Mouse (Mus musculus) thymus, postnatal 0 days (tissue): ENCODE results near the gene Apol7a. TPM values are rescaled to one million over a fixed set of nuclear protein-coding genes. Genes with fewer than 3 reads are reported as not detected.

Experiments used
- DNase-seq: peaks from one replicate; pipeline ENCODE4 v3.0.0-alpha.2; 2015; ENCODE audit warnings: low spot score
- polyA plus RNA-seq: library from polyadenylated mRNA; unstranded; fragments of >200 nt; fragmentation: Nextera tagmentation; extraction: Ambion mirVana; gene quantifications from 2 replicates; pipeline ENCODE4 v1.2.1, GENCODE M21; 2015

Gene Apol7a
- polyA plus RNA-seq, 1 experiment from 2014 or later: not detected

- DNase-seq: no peak
Measured at GRCm38 (mm10) chr15:77376920-77377319, 22.0 kb downstream of the Apol7a start.

- DNase-seq: no peak
Measured at GRCm38 (mm10) chr15:77370588-77370987, 28.3 kb downstream of the Apol7a start.

DNA sequence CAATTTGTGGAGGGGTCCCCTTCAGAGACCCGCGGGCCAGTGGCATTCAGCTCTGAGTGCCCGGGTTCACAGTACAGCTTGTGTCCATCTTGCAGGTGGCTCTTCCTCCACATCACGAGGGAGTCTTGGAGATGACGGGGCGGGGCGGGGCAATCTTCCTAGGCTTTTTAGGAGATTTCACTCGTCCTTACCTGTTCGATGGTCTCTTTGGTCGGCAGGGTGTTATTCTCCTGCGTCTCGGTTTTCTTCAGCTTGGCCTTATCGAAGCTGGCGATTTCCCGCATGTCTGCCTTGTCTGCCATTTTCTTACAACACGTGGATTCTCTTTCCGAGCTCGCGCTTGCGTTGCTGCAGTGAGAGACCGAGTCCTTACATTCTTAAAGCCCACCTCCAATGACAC is 28.9 kb downstream of the Apol7a start:
- no peak for DNase-seq

DNA sequence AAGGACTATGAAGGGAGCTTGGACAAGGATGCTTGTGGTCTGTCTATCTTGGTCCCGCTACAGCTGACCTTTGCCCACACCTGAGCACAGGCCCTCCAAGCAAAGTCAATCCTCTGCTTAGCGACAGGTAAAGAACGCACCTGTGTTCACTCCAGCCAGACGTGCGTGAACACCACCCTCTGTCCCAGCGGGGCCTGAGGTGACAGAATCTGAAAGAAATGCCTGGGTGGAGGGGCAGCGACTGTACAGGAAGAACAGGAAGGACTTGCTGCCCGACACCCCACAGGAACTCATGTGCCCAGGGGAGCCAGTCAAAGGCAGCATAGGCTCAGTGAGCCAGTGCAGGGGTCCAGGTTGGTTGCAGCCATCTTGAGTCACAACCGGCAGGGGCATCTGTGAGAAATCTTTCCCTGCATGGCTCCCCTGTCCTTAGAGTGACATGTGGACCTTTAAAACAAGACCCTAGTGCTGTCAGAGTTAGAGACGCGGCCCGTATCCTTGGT is 30.0 kb downstream of the Apol7a start:
- no peak for DNase-seq

- DNase-seq: peak; percentile 81
Measured at GRCm38 (mm10) chr15:77368148-77368547, 30.8 kb downstream of the Apol7a start.

- no peak for DNase-seq
Measured at GRCm38 (mm10) chr15:77367504-77367903, 31.4 kb downstream of the Apol7a start.

DNA sequence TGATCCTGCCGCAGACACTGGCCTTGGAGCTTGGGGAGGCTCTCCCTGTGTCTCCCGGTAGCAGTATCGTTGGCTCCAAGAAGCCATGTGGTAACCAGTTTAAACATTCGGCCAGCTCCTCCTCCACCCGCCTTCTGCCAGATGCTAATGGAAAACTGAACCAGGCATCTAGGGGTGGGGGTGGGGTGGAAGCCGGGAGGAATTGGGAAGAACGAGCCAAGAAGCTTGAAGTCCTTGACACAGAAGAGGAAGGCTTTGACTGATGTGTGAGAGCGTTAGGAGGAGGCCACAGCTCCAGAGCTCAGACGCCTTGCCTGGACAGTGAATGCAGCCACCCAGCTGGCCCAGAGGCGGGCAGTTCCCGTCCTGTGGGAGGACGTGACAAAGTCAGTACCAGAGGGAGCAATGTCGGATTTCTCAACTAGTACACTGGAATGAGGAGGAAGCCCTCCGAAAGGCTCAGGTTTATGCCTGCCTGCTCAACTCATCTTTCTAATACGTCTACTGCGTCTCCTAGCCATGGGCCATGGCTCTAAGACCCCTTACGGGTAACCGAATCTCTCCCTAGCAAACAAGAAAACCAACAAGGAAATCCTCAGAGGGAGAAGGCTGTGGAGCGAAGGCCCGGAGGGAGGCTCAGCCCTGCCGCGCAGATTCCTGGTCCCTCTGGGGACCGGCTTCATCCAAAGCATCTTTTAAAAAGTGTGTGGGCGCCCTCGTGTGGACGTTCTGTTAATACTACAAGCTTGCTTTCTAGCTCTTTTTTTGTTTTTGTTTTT is 32.0 kb downstream of the Apol7a start:
- peak; percentile 56 for DNase-seq

DNA sequence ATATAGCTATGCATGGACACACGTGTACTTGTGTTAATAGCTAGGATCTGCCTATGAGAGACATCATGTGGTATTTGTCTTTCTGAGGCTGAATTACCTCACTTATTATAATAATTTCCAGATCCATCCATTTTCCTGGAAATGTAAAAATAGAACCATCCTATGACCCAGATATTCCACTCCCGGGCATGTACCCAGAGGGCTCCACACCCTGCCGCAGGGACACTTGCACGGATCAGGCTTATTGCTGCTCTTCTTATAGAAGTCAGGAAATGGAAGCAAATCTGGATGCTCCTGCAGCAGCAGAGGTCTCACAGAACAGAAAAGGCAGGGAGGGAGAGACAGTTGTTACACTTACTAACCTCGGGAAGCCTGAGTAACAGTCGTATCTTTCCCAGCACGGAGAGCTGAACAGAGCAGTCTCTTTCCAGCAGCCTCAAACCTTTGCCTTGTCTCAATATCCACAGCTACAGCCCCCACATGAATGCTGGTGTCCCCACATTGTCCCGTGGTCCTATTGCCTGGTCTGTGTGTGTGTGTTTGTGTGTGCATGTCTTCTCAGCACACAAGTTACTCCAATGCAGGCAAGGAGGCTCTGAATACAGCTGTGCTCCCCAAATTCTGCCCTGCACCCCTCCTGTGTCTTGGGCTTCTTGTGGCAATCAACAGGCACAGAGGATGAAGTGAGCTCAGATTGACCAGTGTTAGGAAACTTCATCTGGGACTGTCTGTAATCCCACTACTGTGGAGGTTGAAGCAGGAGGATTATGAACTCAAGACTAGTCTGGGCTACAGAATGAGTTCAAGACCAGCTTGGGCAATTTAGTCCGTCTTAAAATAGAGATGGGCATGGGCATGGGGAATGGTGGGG is 33.0 kb downstream of the Apol7a start:
- DNase-seq: no peak

DNA sequence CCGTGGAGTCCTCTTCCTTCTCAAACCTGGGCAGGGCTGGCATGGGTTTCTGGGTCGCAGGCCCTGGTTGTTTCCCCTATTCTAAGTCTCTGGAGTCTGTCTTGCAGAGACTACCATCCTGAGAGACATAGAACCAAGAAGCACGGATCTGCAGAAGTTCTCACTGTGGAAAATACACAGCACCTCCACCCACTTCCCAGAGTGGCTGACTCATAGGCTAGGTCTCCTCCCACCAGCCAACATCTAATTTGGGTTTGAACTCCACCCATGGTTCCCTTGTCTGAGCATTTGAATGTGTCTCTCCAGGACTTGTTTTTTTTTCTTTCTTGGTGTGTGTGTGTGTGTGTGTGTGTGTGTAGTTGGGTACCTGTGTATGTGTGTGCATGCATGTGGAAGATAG is 34.9 kb downstream of the Apol7a start:
- DNase-seq: no peak

DNA sequence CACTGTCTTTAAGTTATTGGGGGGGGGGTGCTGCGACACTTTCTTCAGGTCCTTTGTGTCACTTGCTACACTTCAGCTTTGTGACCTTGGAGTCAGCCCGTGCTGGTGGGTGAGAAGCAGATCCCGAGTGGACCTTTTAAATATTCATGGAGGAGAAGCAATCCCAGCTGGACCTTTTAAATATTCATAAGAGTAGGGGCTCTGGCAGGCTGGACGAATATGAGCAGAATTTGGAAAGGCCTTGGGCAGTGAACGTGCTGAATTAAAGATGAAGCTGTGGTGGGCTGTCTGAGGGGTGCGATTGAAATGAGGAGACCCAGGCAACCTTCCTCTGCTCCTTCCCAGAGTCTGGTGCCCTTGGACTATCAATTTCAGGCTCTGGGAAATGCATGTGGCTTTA is 35.3 kb downstream of the Apol7a start:
- no peak for DNase-seq

- no peak for DNase-seq
Measured at GRCm38 (mm10) chr15:77362952-77363351, 36.0 kb downstream of the Apol7a start.

DNA sequence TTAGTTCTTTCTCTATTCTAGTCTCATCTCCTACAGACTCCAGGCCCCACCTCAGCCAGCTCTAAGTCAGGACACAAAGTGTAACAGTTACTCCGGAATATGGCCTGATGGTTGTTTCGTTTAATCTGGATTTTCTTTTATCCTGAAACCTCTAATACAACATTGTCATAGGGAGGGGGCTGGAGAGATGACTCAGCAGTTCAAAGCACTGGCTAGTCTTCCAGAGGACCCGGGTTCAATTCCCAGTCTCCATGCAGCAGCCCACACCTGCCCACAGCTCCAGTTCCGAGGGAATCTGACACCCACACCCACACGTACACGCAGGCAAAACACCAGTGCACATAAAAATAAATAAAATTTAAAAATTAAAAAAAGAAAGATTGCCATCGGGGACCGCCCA is 39.0 kb downstream of the Apol7a start:
- DNase-seq: no peak

DNA sequence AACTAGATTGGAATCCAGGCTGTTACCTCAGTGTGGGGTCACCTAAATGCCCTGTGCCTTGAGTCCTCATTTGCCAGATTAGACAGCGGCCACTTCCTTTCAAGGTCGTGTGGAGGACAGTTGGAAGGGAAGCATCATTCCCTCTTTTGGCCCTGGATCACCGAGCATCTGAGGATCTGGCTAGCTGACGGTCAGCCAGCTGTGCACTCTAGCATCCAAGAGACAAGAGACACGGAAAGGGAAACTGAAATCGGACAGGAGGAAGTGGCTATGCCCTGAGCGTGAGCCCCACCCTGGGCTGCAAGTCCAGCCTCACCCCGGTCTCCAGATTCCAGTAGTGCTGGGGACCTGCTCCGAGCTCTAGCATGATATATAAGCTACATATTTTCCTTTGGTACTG is 39.4 kb downstream of the Apol7a start:
- no peak for DNase-seq

GRCm38 (mm10) chr15:77359084-77359483 is 39.8 kb downstream of the Apol7a start:
- no peak for DNase-seq

DNA sequence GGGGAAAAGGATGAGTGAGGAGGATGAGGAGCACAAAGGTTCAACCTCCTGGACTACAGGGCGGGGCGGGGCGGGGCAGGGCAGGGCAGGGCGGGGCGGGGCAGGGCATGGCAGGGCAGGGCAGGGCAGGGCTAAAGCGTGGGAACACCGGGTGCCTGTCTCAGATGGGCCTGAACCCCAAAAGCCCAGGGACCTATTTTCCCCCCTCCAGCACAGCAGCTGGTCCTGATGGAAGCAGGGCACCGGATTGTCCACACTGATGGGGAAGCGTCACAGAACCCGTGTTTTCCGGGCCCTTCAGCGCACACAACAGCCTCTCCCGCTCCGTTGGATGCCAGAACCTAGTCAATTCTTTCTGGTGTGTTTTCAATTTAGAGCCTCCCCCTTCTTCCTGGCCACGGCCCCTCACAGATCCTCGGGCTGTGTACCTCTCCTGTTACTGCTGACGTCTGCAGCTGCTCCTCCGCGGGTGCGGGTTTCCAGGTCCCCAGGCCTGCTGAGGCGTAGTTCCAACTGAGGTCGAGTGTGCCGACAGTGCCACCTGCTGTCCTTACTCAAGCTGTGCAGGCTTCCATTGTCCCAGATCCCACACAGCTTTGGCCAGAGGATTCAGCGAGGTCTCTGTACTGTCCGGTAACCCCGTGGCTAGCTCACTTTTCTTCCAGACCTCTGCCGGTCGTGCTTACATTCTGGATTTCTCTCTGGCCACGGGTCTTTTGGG is 40.4 kb downstream of the Apol7a start:
- peak; percentile 61 for DNase-seq

GRCm38 (mm10) chr15:77356248-77356810 is 42.6 kb downstream of the Apol7a start:
- no peak for DNase-seq

DNA sequence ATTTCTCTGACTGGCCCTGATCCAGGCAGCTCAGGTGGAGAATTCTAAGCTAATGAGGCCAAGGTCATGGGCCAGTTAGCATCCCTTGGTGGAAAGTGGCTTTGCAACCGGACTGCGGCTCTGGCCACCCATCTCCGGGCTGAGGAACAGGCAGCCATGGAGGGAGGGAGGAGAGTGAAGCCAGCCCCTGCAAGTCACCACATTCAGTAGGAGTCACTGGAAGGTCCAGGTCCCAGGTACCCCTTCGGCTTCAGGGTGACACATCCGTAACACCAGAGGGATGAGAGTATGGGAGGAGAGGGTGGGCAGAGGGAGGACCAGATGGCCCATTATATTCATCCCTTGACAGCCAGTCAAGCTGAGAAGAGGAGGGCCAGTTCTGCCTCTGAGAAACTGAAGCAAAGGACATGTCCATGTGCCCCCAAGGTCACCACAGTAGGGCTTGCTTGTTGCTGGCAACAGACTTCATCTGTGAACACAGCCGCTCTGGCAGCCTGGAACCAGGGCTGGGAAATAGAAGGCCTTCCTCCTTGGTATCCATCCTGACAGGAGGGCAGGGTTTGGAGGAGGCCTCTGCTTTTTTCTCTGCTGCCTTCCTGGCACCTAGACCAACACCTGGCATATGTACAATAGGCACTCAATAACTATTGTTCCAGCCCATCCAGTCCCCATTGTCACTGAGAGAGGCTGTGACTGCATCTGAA is 43.9 kb downstream of the Apol7a start:
- DNase-seq: no peak

GRCm38 (mm10) chr15:77354496-77354847 is 44.4 kb downstream of the Apol7a start:
- no peak for DNase-seq

DNA sequence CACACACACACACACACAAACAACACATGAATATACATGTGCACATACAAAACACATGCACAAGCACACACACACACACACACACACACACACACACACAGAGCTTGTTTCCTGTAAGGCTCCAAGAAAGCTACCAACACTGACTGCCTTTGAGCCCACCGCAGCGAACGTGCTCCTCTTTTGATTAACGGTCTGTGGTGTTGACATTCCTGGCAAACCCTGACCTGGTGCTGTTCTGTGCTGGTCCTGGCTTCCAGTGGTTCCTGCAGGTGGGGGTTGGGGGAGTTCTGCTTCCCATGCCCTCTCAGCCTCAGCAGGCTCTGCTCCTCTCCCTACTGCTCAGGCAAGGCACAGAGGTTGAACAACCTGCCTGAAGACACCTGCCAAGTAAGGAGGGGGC is 45.1 kb downstream of the Apol7a start:
- no peak for DNase-seq

GRCm38 (mm10) chr15:77352863-77353262 is 46.0 kb downstream of the Apol7a start:
- no peak for DNase-seq

DNA sequence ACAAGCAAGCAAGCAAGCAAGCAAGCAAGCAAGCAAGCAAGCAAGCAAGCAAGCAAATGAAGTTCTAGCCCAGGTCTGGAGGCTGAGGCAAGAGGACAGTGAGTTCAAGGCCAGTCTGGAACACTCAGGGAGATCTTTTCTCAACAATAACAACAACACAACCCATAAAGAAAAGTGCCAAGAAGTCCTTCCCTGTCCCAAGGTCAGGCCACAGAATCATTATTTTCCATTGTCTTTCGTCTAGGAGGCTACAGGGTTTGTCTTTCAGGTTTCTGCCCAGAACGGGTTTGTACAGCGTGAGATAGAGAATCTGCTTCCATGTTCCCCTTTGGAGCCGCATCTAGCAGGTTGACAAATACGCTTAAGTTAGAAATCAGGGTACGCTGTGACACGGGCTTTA is 48.8 kb downstream of the Apol7a start:
- no peak for DNase-seq
